Mouse (Mus musculus) stomach, postnatal 0 days (tissue): Measurements from ENCODE around the gene Dctn1. TPM values are rescaled to one million over a fixed set of nuclear protein-coding genes. Genes with fewer than 3 reads are reported as not detected.

Experiments used
- ATAC-seq: fragments of 200-750 bp; cut with Nextera tagmentation; 2 replicates; pipeline ENCODE4 v1.8.0; 2017; ENCODE audit not compliant: low FRiP score, low TSS enrichment
- DNase-seq: peaks from one replicate; pipeline ENCODE4 v3.0.0-alpha.2; 2016; ENCODE audit warnings: low spot score
- H3K27ac ChIP-seq: fragments of 300-500 bp; sonication (generic); replicated peaks from 2 replicates; pipeline ENCODE4 v1.5.1; 2014; ENCODE audit warnings: mild to moderate bottlenecking, control low read depth
- H3K27me3 ChIP-seq: fragments of 300-500 bp; sonication (generic); 2 replicates; pipeline ENCODE4 v1.6.1; 2014; ENCODE audit warnings: low read length; ENCODE audit not compliant: control insufficient read depth, insufficient read depth
- H3K36me3 ChIP-seq: fragments of 300-500 bp; sonication (generic); 2 replicates; pipeline ENCODE4 v1.6.1; 2014; ENCODE audit warnings: low read length, mixed read lengths; ENCODE audit not compliant: control insufficient read depth, insufficient read depth
- H3K4me1 ChIP-seq: fragments of 300-500 bp; sonication (generic); replicated peaks from 2 replicates; pipeline ENCODE4 v1.6.1; 2014; ENCODE audit warnings: antibody characterized with exemption; ENCODE audit not compliant: control insufficient read depth, insufficient read depth
- H3K4me2 ChIP-seq: fragments of 300-500 bp; sonication (generic); replicated peaks from 2 replicates; pipeline ENCODE4 v1.6.1; 2014; ENCODE audit warnings: low read depth, mild to moderate bottlenecking, control low read depth, moderate library complexity
- H3K4me3 ChIP-seq: fragments of 300-500 bp; sonication (generic); 2 replicates; pipeline ENCODE4 v1.5.1; 2014; ENCODE audit warnings: low read depth, low read length, control low read depth
- H3K9ac ChIP-seq: fragments of 300-500 bp; sonication (generic); 2 replicates; pipeline ENCODE4 v1.6.1; 2014; ENCODE audit warnings: mild to moderate bottlenecking, low read length, control low read depth, mixed read lengths
- H3K9me3 ChIP-seq: fragments of 300-500 bp; sonication (generic); 2 replicates; pipeline ENCODE4 v1.6.1; 2016; ENCODE audit warnings: low read length; ENCODE audit not compliant: control insufficient read depth
- CTCF ChIP-seq: IDR thresholded peaks from 2 replicates; pipeline ENCODE4 v1.5.1; 2016; ENCODE audit warnings: antibody characterized with exemption, low read depth, mild to moderate bottlenecking, moderate library complexity
- EP300 ChIP-seq: optimal IDR thresholded peaks from 2 replicates; pipeline ENCODE3; 2016; ENCODE audit warnings: antibody characterized with exemption
- WGBS: fragments of 180-500 bp; shearing (Covaris S2); extraction: QIAGEN DNeasy Blood & Tissue Kit; methylation state at CpG from one replicate; pipeline ENCODE4 v1.1.7; 2014; 5-methylcytosine and 5-hydroxymethylcytosine counted together
- polyA plus RNA-seq: library from polyadenylated mRNA; unstranded; fragments of >200 nt; fragmentation: Nextera tagmentation; extraction: Ambion mirVana; gene quantifications from 2 replicates; pipeline ENCODE4 v1.2.1, GENCODE M21; 2015

The Dctn1 gene
- polyA plus RNA-seq, 1 experiment from 2014 or later: 43.5 TPM

GRCm38 (mm10) chr6:83246750-83247149 is 81.0 kb downstream of the Dctn1 start:
- H3K9me3 ChIP-seq: no peaks in the 10 kb centered on the region
- ATAC-seq: 0 out of 2 replicates have a peak, but pooled peaks have one; percentile 24

GRCm38 (mm10) chr6:83247153-83247552 is 81.4 kb downstream of the Dctn1 start:
- TF ChIP-seq CTCF (no peak), EP300 (no peak)
- ATAC-seq (no peak), DNase-seq (no peak)
- WGBS: 92% methylated on average over 2 of the region's 2 CpGs
- H3K9me3 ChIP-seq: no peaks in the 10 kb centered on the region
- no peaks in the 10 kb centered on the region for H3K27me3 ChIP-seq
- H3K9ac ChIP-seq: no peak overlapping the region
- no peak overlapping the region for H3K4me2 ChIP-seq
- H3K4me3 ChIP-seq: no peak overlapping the region
- H3K27ac ChIP-seq: no peak overlapping the region
- H3K4me1 ChIP-seq: no peaks in the 10 kb centered on the region
- no peaks in the 10 kb centered on the region for H3K36me3 ChIP-seq

More at GRCm38 (mm10) chr6:83246750-83247149, 81.0 kb downstream of the Dctn1 start:
- no peak overlapping the region for H3K9ac ChIP-seq
- WGBS: 87% methylated on average over 4 of the region's 4 CpGs
- no peak overlapping the region for H3K27ac ChIP-seq
- no peak overlapping the region for H3K4me3 ChIP-seq
- H3K36me3 ChIP-seq: no peaks in the 10 kb centered on the region
- DNase-seq: no peak
- no peak overlapping the region for H3K4me2 ChIP-seq
- no peaks in the 10 kb centered on the region for H3K27me3 ChIP-seq
- TF ChIP-seq CTCF: no peak
- no peak for TF ChIP-seq EP300
- H3K4me1 ChIP-seq: no peaks in the 10 kb centered on the region

Other genes with a start within 250 kb of the Dctn1 start
- gene Sema4f, start 226.2 kb upstream of the Dctn1 start, polyA plus RNA-seq: 0.58 and 0.67 TPM in 2 replicates
- 0.08 and 0.28 TPM in 2 replicates for gene M1ap, start 219.0 kb upstream of the Dctn1 start, polyA plus RNA-seq
- 8.3 TPM in 2 replicates for gene Dok1, start 132.4 kb upstream of the Dctn1 start, polyA plus RNA-seq
- 5.5 and 6.1 TPM in 2 replicates for gene Loxl3, start 131.7 kb upstream of the Dctn1 start, polyA plus RNA-seq
- 135 and 150 TPM in 2 replicates for gene Aup1, start 111.4 kb upstream of the Dctn1 start, polyA plus RNA-seq
- gene Htra2, start 110.6 kb upstream of the Dctn1 start, polyA plus RNA-seq: 31.3 and 35.7 TPM in 2 replicates
- 5.4 and 5.8 TPM in 2 replicates for gene Dqx1, start 108.1 kb upstream of the Dctn1 start, polyA plus RNA-seq
- 2.4 TPM in 2 replicates for gene Tlx2, start 95.6 kb upstream of the Dctn1 start, polyA plus RNA-seq
- 13.1 and 14.0 TPM in 2 replicates for gene Pcgf1, start 88.1 kb upstream of the Dctn1 start, polyA plus RNA-seq
- gene Lbx2, start 79.6 kb upstream of the Dctn1 start, polyA plus RNA-seq: 0.53 and 0.56 TPM in 2 replicates
- 1.1 and 1.4 TPM in 2 replicates for gene Ccdc142, start 64.3 kb upstream of the Dctn1 start, polyA plus RNA-seq
- gene Gm42688, start 64.3 kb upstream of the Dctn1 start, polyA plus RNA-seq: 1.1 and 1.3 TPM in 2 replicates
- gene Mrpl53, start 56.9 kb upstream of the Dctn1 start, polyA plus RNA-seq: 108 and 117 TPM in 2 replicates
- 23.2 and 24.4 TPM in 2 replicates for gene Mogs, start 50.4 kb upstream of the Dctn1 start, polyA plus RNA-seq
- 57.4 and 59.4 TPM in 2 replicates for gene Wbp1, start 44.4 kb upstream of the Dctn1 start, polyA plus RNA-seq
- gene Ino80b, start 40.5 kb upstream of the Dctn1 start, polyA plus RNA-seq: 7.7 and 9.4 TPM in 2 replicates
- gene Rtkn, start 30.5 kb upstream of the Dctn1 start, polyA plus RNA-seq: 18.5 and 20.4 TPM in 2 replicates
- 1.6 and 1.7 TPM in 2 replicates for gene Wdr54, start 9.5 kb upstream of the Dctn1 start, polyA plus RNA-seq
- gene 1700003E16Rik, start 9.5 kb upstream of the Dctn1 start, polyA plus RNA-seq: 1.1 TPM in 2 replicates
- gene Slc4a5, start 53.9 kb downstream of the Dctn1 start, polyA plus RNA-seq: 0.08 and 0.18 TPM in 2 replicates
- 21.1 and 23.0 TPM in 2 replicates for gene Mthfd2, start 160.0 kb downstream of the Dctn1 start, polyA plus RNA-seq
- 31.0 and 32.5 TPM in 2 replicates for gene Mob1a, start 160.1 kb downstream of the Dctn1 start, polyA plus RNA-seq
- 156 and 162 TPM in 2 replicates for gene Bola3, start 183.2 kb downstream of the Dctn1 start, polyA plus RNA-seq